Mouse (Mus musculus) C2C12 (cell line): Measurements from ENCODE around the gene Cacna1c. TPM values are rescaled to one million over a fixed set of nuclear protein-coding genes. Genes with fewer than 3 reads are reported as not detected.

ENCODE experiments used
- H3K27me3 ChIP-seq: one replicate; pipeline ENCODE4 v1.6.1; 2011; ENCODE audit not compliant: control insufficient read depth, insufficient read depth, insufficient read length
- H3K36me3 ChIP-seq: one replicate; pipeline ENCODE4 v1.6.1; 2011; ENCODE audit not compliant: control insufficient read depth, insufficient read depth
- H3K4me3 ChIP-seq: one replicate; pipeline ENCODE4 v1.5.1; 2011; ENCODE audit warnings: mild to moderate bottlenecking, control low read depth; ENCODE audit not compliant: poor library complexity, insufficient read depth, severe bottlenecking
- H3K79me2 ChIP-seq: one replicate; pipeline ENCODE4 v1.6.1; 2011; ENCODE audit not compliant: control insufficient read depth, insufficient read depth
- H3K79me3 ChIP-seq: one replicate; pipeline ENCODE4 v1.6.1; 2011; ENCODE audit warnings: low read depth, control low read depth
- H3ac ChIP-seq: one replicate; pipeline ENCODE3; 2011; ENCODE audit warnings: low read depth; ENCODE audit not compliant: control insufficient read depth, insufficient read length
- CEBPB ChIP-seq: IDR thresholded peaks from one replicate; pipeline ENCODE4 v1.6.1; 2011; ENCODE audit warnings: low read depth, mild to moderate bottlenecking, control low read depth, moderate library complexity
- CTCF ChIP-seq: IDR thresholded peaks from one replicate; pipeline ENCODE4 v1.5.1; 2011; ENCODE audit not compliant: control insufficient read depth, insufficient read depth, insufficient read length
- FOSL1 ChIP-seq: IDR thresholded peaks from one replicate; pipeline ENCODE4 v1.8.0; 2011; ENCODE audit warnings: mild to moderate bottlenecking, low read length; ENCODE audit not compliant: poor library complexity, insufficient read depth, severe bottlenecking
- MAX ChIP-seq: IDR thresholded peaks from one replicate; pipeline ENCODE4 v1.6.1; 2011; ENCODE audit warnings: mild to moderate bottlenecking, control low read depth
- MYOD1 ChIP-seq: IDR thresholded peaks from one replicate; pipeline ENCODE4 v1.6.1; 2011; ENCODE audit warnings: low read depth; ENCODE audit not compliant: control insufficient read depth, insufficient read length
- MYOG ChIP-seq: IDR thresholded peaks from one replicate; pipeline ENCODE4 v1.6.1; 2011; ENCODE audit not compliant: control insufficient read depth, insufficient read length; ENCODE audit errors: extremely low read depth
- USF1 ChIP-seq: IDR thresholded peaks from one replicate; pipeline ENCODE4 v1.6.1; 2011; ENCODE audit warnings: low read depth, mild to moderate bottlenecking, control low read depth, moderate library complexity
- polyA plus RNA-seq: library from polyadenylated mRNA; unstranded; fragments of >200 nt; fragmentation: generic; extraction: Trizol; gene quantifications from one replicate; pipeline ENCODE4 v1.2.1, GENCODE M21; 2012; ENCODE audit warnings: missing spikeins

Gene Cacna1c
- polyA plus RNA-seq, 1 experiment: not detected

- no peak overlapping the region for H3K4me3 ChIP-seq
- no peaks in the 10 kb centered on the region for H3K79me3 ChIP-seq
- H3K79me2 ChIP-seq: no peaks in the 10 kb centered on the region
- H3K27me3 ChIP-seq: peaks cover 30% of the 10 kb centered on the region
- no peak overlapping the region for H3ac ChIP-seq
- H3K36me3 ChIP-seq: no peaks in the 10 kb centered on the region
- no peak for TF ChIP-seq MYOG
- no peak for TF ChIP-seq MYOD1
- no peak for TF ChIP-seq CTCF
- no peak for TF ChIP-seq USF1
- TF ChIP-seq FOSL1: no peak
- no peak for TF ChIP-seq CEBPB
- no peak for TF ChIP-seq MAX
Measured at GRCm38 (mm10) chr6:118843566-118843965, 352.7 kb downstream of the Cacna1c start.

- Histone ChIP-seq H3K79me3 (no peaks in the 10 kb centered on the region), H3K27me3 (peaks cover 25% of the 10 kb centered on the region)
Measured at GRCm38 (mm10) chr6:118841892-118842291, 354.3 kb downstream of the Cacna1c start.

GRCm38 (mm10) chr6:118838919-118839915 lies 357.0 kb downstream of the Cacna1c start:
- Histone ChIP-seq H3K79me3 (no peaks in the 10 kb centered on the region), H3K36me3 (no peaks in the 10 kb centered on the region), H3K27me3 (peaks cover 25% of the 10 kb centered on the region), H3K79me2 (no peaks in the 10 kb centered on the region), H3ac (no peak overlapping the region), H3K4me3 (no peak overlapping the region)
- TF ChIP-seq MYOG (no peak), FOSL1 (no peak), CTCF (no peak), MAX (no peak), USF1 (no peak), MYOD1 (no peak)

More at GRCm38 (mm10) chr6:118841892-118842291, 354.3 kb downstream of the Cacna1c start:
- Histone ChIP-seq H3K79me2 (no peaks in the 10 kb centered on the region), H3K36me3 (no peaks in the 10 kb centered on the region), H3K4me3 (no peak overlapping the region), H3ac (no peak overlapping the region)
- no peak for TF ChIP-seq MAX
- TF ChIP-seq MYOD1: no peak
- TF ChIP-seq MYOG: no peak
- TF ChIP-seq USF1: no peak
- TF ChIP-seq CTCF: no peak
- no peak for TF ChIP-seq FOSL1
- TF ChIP-seq CEBPB: no peak

GRCm38 (mm10) chr6:118836693-118837092 lies 359.5 kb downstream of the Cacna1c start:
- TF ChIP-seq MYOG (no peak), USF1 (no peak)
- no peaks in the 10 kb centered on the region for H3K36me3 ChIP-seq
- H3K27me3 ChIP-seq: peaks cover 20% of the 10 kb centered on the region
- no peaks in the 10 kb centered on the region for H3K79me2 ChIP-seq
- no peaks in the 10 kb centered on the region for H3K79me3 ChIP-seq
- no peak overlapping the region for H3ac ChIP-seq
- H3K4me3 ChIP-seq: no peak overlapping the region

- Histone ChIP-seq H3K79me2 (no peaks in the 10 kb centered on the region), H3K79me3 (no peaks in the 10 kb centered on the region), H3ac (no peak overlapping the region), H3K36me3 (no peaks in the 10 kb centered on the region), H3K4me3 (no peak overlapping the region), H3K27me3 (peaks cover 18% of the 10 kb centered on the region)
- TF ChIP-seq CEBPB (no peak), USF1 (no peak), MAX (no peak), MYOD1 (no peak), FOSL1 (no peak), CTCF (no peak), MYOG (no peak)
Measured at GRCm38 (mm10) chr6:118834046-118834445, 362.2 kb downstream of the Cacna1c start.
